22 mouse cellular contexts compared by ENCODE assay signal in the genomic region with DNA sequence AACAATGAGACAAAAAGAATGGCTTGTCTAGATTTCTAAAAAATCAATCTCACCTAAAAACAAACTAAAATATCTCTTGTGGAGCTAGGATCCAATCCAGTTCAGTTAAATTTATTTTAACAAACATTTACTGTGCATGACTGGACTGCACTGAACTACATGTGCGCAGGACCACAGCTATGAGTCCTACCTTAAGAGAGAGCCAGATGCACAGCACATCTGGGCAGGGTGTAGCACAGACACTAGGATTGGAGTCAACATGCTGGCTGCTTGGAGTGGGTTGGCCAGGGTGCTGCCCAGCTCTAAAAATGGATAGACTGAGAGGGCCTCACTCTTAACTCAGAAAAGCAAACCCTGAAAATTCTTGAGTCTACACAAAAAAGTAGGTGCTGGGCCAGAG. TPM values are rescaled to one million over a fixed set of nuclear protein-coding genes. Genes with fewer than 3 reads are reported as not detected.
DNase-seq lines count a peak whose midpoint lies in the region; ATAC-seq and TF ChIP-seq lines count a peak whose summit lies in the region.
"Had no signal": no experiment of that assay in that cellular context is flagged by ENCODE, and none has a peak within 500 bp of the region (broad histone marks: within the 10 kb centered on the region; RNA-seq: fewer than 3 reads in every experiment).

No protein-coding gene starts in this region.

- peak overlapping the region; percentile 58; the same call in 1 of the 2 replicates for H3K27ac ChIP-seq in heart, embryonic 16.5 days (ENCODE audit: low read length)
- H3K27ac ChIP-seq in embryonic fibroblast, embryonic 13.5 days (ENCODE audit: insufficient read depth, low read length): peak overlapping the region; percentile 35; the same call in 1 of the 2 replicates
- H3K27ac ChIP-seq: forebrain, embryonic 12.5 days; hindbrain, embryonic 14.5 days; limb, embryonic 12.5 days; midbrain, embryonic 15.5 days had no signal

- ATAC-seq in frontal cortex, adult (ENCODE audit: low TSS enrichment): peak; percentile 3; the same call in 1 of the 2 replicates
- ATAC-seq in heart, embryonic 16.5 days (replicated peaks; ENCODE audit: extremely low read depth, insufficient read depth, low FRiP score): no peak
- ATAC-seq: liver, postnatal 0 days; lung, postnatal 0 days; midbrain, embryonic 15.5 days had no signal

- peaks cover 35% of the 10 kb centered on the region for H3K4me1 ChIP-seq in heart, embryonic 16.5 days (ENCODE audit: control insufficient read depth, insufficient read depth, low read length)
- H3K4me1 ChIP-seq in embryonic fibroblast, embryonic 13.5 days (ENCODE audit: control insufficient read depth, insufficient read depth, low read length): peaks cover 10% of the 10 kb centered on the region

- DNase-seq in frontal cortex, postnatal 25 days (ENCODE audit: low spot score in 2 of 2): no peak
- no peak for DNase-seq in heart, postnatal 10 days
- peak; percentile 24 for DNase-seq in NIH3T3 (ENCODE audit: low read depth)
- DNase-seq in urinary bladder, adult 18-20 months (ENCODE audit: low spot score in 2 of 2): no peak
- no peak for DNase-seq in natural killer cell, adult 2 months (ENCODE audit: low spot score in 2 of 2)
- DNase-seq: adrenal gland, postnatal 14 days; cerebellum, postnatal 14 days; kidney, postnatal 10 days; liver, postnatal 0 days; right cerebral cortex, postnatal 4 days; thymus, adult 18-20 months had no signal

- no peak for TF ChIP-seq CTCF in embryonic fibroblast, embryonic 13.5 days (IDR thresholded peaks at IDR 0.05; ENCODE audit: borderline replicate concordance, insufficient read depth, low read length)

- no peak overlapping the region for H3K9ac ChIP-seq in heart, embryonic 16.5 days (ENCODE audit: low read length)
- H3K9ac ChIP-seq: embryonic facial prominence, embryonic 12.5 days; forebrain, embryonic 12.5 days; hindbrain, embryonic 14.5 days; limb, embryonic 12.5 days; liver, postnatal 0 days; midbrain, embryonic 15.5 days had no signal

- H3K4me2 ChIP-seq in heart, embryonic 16.5 days (ENCODE audit: low read depth, low read length): no peak overlapping the region
- H3K4me2 ChIP-seq: embryonic facial prominence, embryonic 12.5 days; forebrain, embryonic 12.5 days; hindbrain, embryonic 14.5 days; limb, embryonic 12.5 days; liver, embryonic 11.5 days; midbrain, embryonic 15.5 days had no signal

- WGBS in heart, embryonic 16.5 days: 93% methylated on average over 1 of the region's 1 CpGs

- no peaks in the 10 kb centered on the region for H3K27me3 ChIP-seq in heart, embryonic 16.5 days (ENCODE audit: control insufficient read depth, insufficient read depth, low read length)
- H3K27me3 ChIP-seq: embryonic facial prominence, embryonic 12.5 days; forebrain, embryonic 12.5 days; limb, embryonic 12.5 days; midbrain, embryonic 15.5 days had no signal

- H3K4me3 ChIP-seq in heart, embryonic 16.5 days (ENCODE audit: low read length): no peak overlapping the region
- H3K4me3 ChIP-seq in embryonic fibroblast, embryonic 13.5 days (ENCODE audit: insufficient read depth, low read length): no peak overlapping the region
- H3K4me3 ChIP-seq: embryonic facial prominence, embryonic 12.5 days; erythroblast, embryonic 14.5 days; forebrain, embryonic 12.5 days; limb, embryonic 12.5 days; midbrain, embryonic 15.5 days had no signal

- intact Hi-C loops in heart, postnatal 10 days (cut with DNase I): loop anchor here (5.0 kb wide), 1 partner anchor 36 kb away; no protein-coding TSS in a partner anchor

- no peaks in the 10 kb centered on the region for H3K36me3 ChIP-seq in heart, embryonic 16.5 days (ENCODE audit: control insufficient read depth, insufficient read depth)
- H3K36me3 ChIP-seq: embryonic facial prominence, embryonic 12.5 days had no signal

- no peaks in the 10 kb centered on the region for H3K9me3 ChIP-seq in heart, embryonic 16.5 days (replicated peaks; ENCODE audit: control insufficient read depth, low read length)
- H3K9me3 ChIP-seq: embryonic facial prominence, embryonic 12.5 days; forebrain, embryonic 12.5 days; limb, embryonic 12.5 days; midbrain, embryonic 15.5 days had no signal

- no peak for TF ChIP-seq POLR2A in embryonic fibroblast, embryonic 13.5 days (IDR thresholded peaks at IDR 0.05; ENCODE audit: low read depth, low read length)

RNA-seq across cellular contexts. Expression of a gene that starts 5.8 kb away (rescaled TPM):
- 63.3 and 67.1 TPM in 2 replicates for polyA plus RNA-seq in heart, embryonic 16.5 days (2015; fragmentation: Nextera tagmentation; extraction: Ambion mirVana)
- total RNA-seq in heart, postnatal 10 days (2021): 100 to 1,000 TPM; 111 to 118 TPM
- polyA plus RNA-seq in embryonic fibroblast, embryonic 13.5 days (2011; ENCODE audit: insufficient read length, low read depth, missing spikeins): 53.5 and 57.7 TPM in 2 replicates

RNA-seq across cellular contexts. Expression of a gene that starts 56.7 kb away (rescaled TPM):
- 34.6 and 39.4 TPM in 2 replicates for polyA plus RNA-seq in heart, embryonic 16.5 days (2015; fragmentation: Nextera tagmentation; extraction: Ambion mirVana)
- 10 to 100 TPM; 24.7 to 34.4 TPM for total RNA-seq in heart, postnatal 10 days (2021)
- polyA plus RNA-seq in embryonic fibroblast, embryonic 13.5 days (2011; ENCODE audit: insufficient read length, low read depth, missing spikeins): 15.5 and 15.6 TPM in 2 replicates
